Comparison of ENCODE assay signal across 20 mouse cellular contexts in genomic region chr3:121416171-121417154, GRCm38 (mm10). TPM values are rescaled to one million over a fixed set of nuclear protein-coding genes. Genes with fewer than 3 reads are reported as not detected.
DNase-seq lines count a peak whose midpoint lies in the region; ATAC-seq lines count a peak whose summit lies in the region.
"Had no signal": no experiment of that assay in that cellular context is flagged by ENCODE, and none has a peak within 500 bp of the region (broad histone marks: within the 10 kb centered on the region; RNA-seq: fewer than 3 reads in every experiment).

No protein-coding gene starts in this region.

- no peak overlapping the region for H3K9ac ChIP-seq in liver, embryonic 15.5 days
- H3K9ac ChIP-seq: forebrain, embryonic 13.5 days; forebrain, postnatal 0 days; heart, embryonic 13.5 days; hindbrain, embryonic 12.5 days had no signal

- peak; percentile 37 to 68 for DNase-seq in kidney, adult 8-10 months
- DNase-seq in kidney, postnatal 4 days: no peak
- DNase-seq in liver (no peak), ZHBTc4 (ENCODE audit: low read depth, low spot score) (peak; percentile 53)
- no peak for DNase-seq in left cerebral cortex, adult 9 months (ENCODE audit: low spot score in 2 of 2)
- DNase-seq in adrenal gland, postnatal 14 days: no peak
- DNase-seq: adrenal gland, adult 2 months; adrenal gland, postnatal 36 days; cerebellum, adult 2 months; cerebellum, postnatal 10 days; forebrain, postnatal 0 days; gastrocnemius, adult 2 months; gastrocnemius, postnatal 25 days; heart, postnatal 4 days had no signal

- peak overlapping the region; percentile 36 for H3K27ac ChIP-seq in liver, embryonic 15.5 days (replicated peaks)
- H3K27ac ChIP-seq: forebrain, embryonic 13.5 days; heart, embryonic 13.5 days; hindbrain, embryonic 12.5 days had no signal

- WGBS in liver, embryonic 15.5 days (ENCODE audit: insufficient replicate concordance): 55% methylated on average over 5 of the region's 5 CpGs

- H3K9me3 ChIP-seq in liver, embryonic 15.5 days (replicated peaks): no peaks in the 10 kb centered on the region
- H3K9me3 ChIP-seq: embryonic facial prominence, embryonic 10.5 days; forebrain, embryonic 13.5 days; heart, embryonic 13.5 days; hindbrain, embryonic 12.5 days had no signal

- H3K4me2 ChIP-seq in liver, embryonic 15.5 days: no peak overlapping the region
- H3K4me2 ChIP-seq: forebrain, embryonic 13.5 days; heart, embryonic 13.5 days; hindbrain, embryonic 12.5 days had no signal

- no peaks in the 10 kb centered on the region for H3K36me3 ChIP-seq in liver, embryonic 15.5 days (replicated peaks)
- H3K36me3 ChIP-seq: embryonic facial prominence, embryonic 10.5 days; heart, embryonic 13.5 days; hindbrain, embryonic 12.5 days had no signal

- H3K4me3 ChIP-seq in liver, embryonic 15.5 days (replicated peaks): no peak overlapping the region
- H3K4me3 ChIP-seq: embryonic facial prominence, embryonic 10.5 days; forebrain, embryonic 13.5 days; gastrocnemius, adult 2 months; heart, embryonic 13.5 days; hindbrain, embryonic 12.5 days had no signal

- peaks cover 7% of the 10 kb centered on the region; the same call in 1 of the 2 replicates for H3K4me1 ChIP-seq in liver, embryonic 15.5 days (replicated peaks)

- no peak for ATAC-seq in liver, embryonic 15.5 days (ENCODE audit: insufficient read depth)
- ATAC-seq: forebrain, embryonic 13.5 days; forebrain, postnatal 0 days had no signal

- H3K27me3 ChIP-seq in liver, embryonic 15.5 days: no peaks in the 10 kb centered on the region
- H3K27me3 ChIP-seq: forebrain, embryonic 13.5 days; heart, embryonic 13.5 days; hindbrain, embryonic 12.5 days had no signal

RNA-seq across cellular contexts. Expression of gene Cnn3, which starts 9.8 kb away (rescaled TPM):
- 97.4 and 98.3 TPM in 2 replicates for polyA plus RNA-seq in liver, embryonic 15.5 days (2015; fragmentation: Nextera tagmentation; extraction: Ambion mirVana)
- total RNA-seq in adrenal gland, postnatal 14 days (2021): 267 and 270 TPM in 2 replicates
- total RNA-seq: MEL had no signal

Comparison
In these comparisons a context has a peak if more than half of its experiments do, and no peak if none do; other contexts are left out.
1. DNase-seq: peak in kidney, adult 8-10 months (2 of 2) and ZHBTc4 (single experiment); none in kidney, postnatal 4 days (0 of 2), liver (single experiment), left cerebral cortex, adult 9 months (0 of 2) and adrenal gland, postnatal 14 days (single experiment).